Mouse (Mus musculus): Measurements from ENCODE around the gene Sh3pxd2a. TPM values are rescaled to one million over a fixed set of nuclear protein-coding genes. Genes with fewer than 3 reads are reported as not detected.

The Sh3pxd2a gene
- polyA plus RNA-seq, 1 experiment from 2014 or later, result 0.82 TPM

GRCm38 (mm10) chr19:47452682-47453081 is 11.5 kb downstream of the Sh3pxd2a start:
- no peak for TF ChIP-seq CTCF (IDR thresholded peaks at IDR 0.05; ENCODE audit: low read depth)
- TF ChIP-seq EP300 (IDR thresholded peaks at IDR 0.05; ENCODE audit: low read depth), result no peak
- WGBS (ENCODE audit: insufficient replicate concordance), result 70% methylated on average over 10 of the region's 10 CpGs
- DNase-seq, result no peak

DNA sequence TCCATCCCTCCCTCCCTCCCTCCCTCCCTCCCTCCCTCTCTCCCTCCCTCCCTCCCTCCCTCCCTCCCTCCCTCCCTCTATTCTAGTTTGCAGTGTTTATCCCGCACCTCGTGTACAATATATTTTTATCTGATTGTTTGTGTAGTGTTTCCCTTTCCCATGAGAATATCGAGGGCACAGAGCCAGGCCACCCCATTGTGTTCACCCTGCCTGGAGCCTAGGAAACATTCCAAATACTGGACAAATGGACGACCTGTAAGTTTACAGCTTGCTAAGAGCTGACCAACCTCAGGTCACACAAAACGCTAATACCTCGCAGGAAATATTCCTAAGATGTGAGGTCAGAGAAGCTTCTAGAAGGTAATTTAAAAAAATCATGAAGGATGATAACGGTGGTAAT is 12.0 kb downstream of the Sh3pxd2a start:
- no peaks in the 10 kb centered on the region for H3K27me3 ChIP-seq (ENCODE audit: insufficient read depth, low read length)
- H3K36me3 ChIP-seq (replicated peaks; ENCODE audit: insufficient read depth, low read length), result no peaks in the 10 kb centered on the region
- ATAC-seq (no peak), DNase-seq (no peak)
- no peak overlapping the region for H3K4me2 ChIP-seq (ENCODE audit: low read depth, low read length)
- no peaks in the 10 kb centered on the region for H3K9me3 ChIP-seq (ENCODE audit: low read length)
- 0 out of 2 replicates have a peak overlapping the region, but pooled peaks have one; percentile 46 for H3K27ac ChIP-seq (ENCODE audit: low read depth)
- TF ChIP-seq CTCF (IDR thresholded peaks at IDR 0.05; ENCODE audit: low read depth) (no peak), EP300 (IDR thresholded peaks at IDR 0.05; ENCODE audit: low read depth) (no peak)
- 54% methylated on average over 7 of the region's 7 CpGs for WGBS (ENCODE audit: insufficient replicate concordance)
- H3K4me1 ChIP-seq (ENCODE audit: insufficient read depth), result peaks cover 77% of the 10 kb centered on the region
- H3K9ac ChIP-seq (replicated peaks), result no peak overlapping the region
- H3K4me3 ChIP-seq (ENCODE audit: low read depth, low read length), result no peak overlapping the region

More at GRCm38 (mm10) chr19:47452682-47453081, 11.5 kb downstream of the Sh3pxd2a start:
- no peaks in the 10 kb centered on the region for H3K27me3 ChIP-seq (ENCODE audit: insufficient read depth, low read length)
- no peak overlapping the region for H3K9ac ChIP-seq (replicated peaks)
- 0 out of 2 replicates have a peak overlapping the region, but pooled peaks have one; percentile 46 for H3K27ac ChIP-seq (ENCODE audit: low read depth)
- no peak overlapping the region for H3K4me3 ChIP-seq (ENCODE audit: low read depth, low read length)
- H3K4me1 ChIP-seq (ENCODE audit: insufficient read depth), result peaks cover 79% of the 10 kb centered on the region
- no peaks in the 10 kb centered on the region for H3K9me3 ChIP-seq (ENCODE audit: low read length)
- H3K36me3 ChIP-seq (replicated peaks; ENCODE audit: insufficient read depth, low read length), result no peaks in the 10 kb centered on the region
- no peak overlapping the region for H3K4me2 ChIP-seq (ENCODE audit: low read depth, low read length)
- ATAC-seq, result no peak

DNA sequence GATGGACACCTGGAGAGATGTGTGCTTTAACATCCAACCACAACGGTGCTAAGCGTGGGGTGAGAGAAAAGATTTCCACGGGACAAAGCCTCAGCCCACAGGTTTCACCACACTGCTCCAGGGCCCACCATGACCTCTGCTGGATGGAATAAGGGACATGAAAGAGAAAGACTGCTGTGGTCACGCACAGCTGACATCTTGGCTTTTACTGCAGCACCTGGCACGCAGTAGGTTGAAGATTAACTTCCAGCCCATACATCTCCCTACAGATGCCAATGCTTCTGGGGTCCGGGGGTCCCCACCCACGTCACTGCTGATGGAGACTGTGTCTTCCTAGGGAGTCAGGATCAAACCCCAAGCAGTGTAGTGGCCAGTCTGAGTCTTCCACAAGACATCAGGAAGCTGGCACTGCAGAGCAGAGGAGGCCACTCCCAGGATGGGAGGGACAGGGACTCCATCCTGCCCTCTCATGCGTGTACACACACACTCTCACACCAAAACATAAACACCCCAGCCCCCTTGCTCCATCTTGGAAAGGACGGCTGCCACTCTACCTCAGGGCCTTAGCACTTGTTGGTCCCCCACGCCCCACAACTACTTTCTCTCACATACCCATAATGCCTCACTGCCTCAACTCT is 12.6 kb downstream of the Sh3pxd2a start:
- Histone ChIP-seq H3K4me2 (ENCODE audit: low read depth, low read length) (no peak overlapping the region), H3K4me1 (ENCODE audit: insufficient read depth) (peaks cover 80% of the 10 kb centered on the region), H3K36me3 (replicated peaks; ENCODE audit: insufficient read depth, low read length) (no peaks in the 10 kb centered on the region), H3K9ac (replicated peaks) (no peak overlapping the region), H3K9me3 (ENCODE audit: low read length) (no peaks in the 10 kb centered on the region), H3K27ac (ENCODE audit: low read depth) (peak overlapping the region; percentile 83), H3K27me3 (ENCODE audit: insufficient read depth, low read length) (no peaks in the 10 kb centered on the region), H3K4me3 (ENCODE audit: low read depth, low read length) (no peak overlapping the region)
- WGBS (ENCODE audit: insufficient replicate concordance), result 51% methylated on average over 10 of the region's 10 CpGs
- no peak for TF ChIP-seq EP300 (IDR thresholded peaks at IDR 0.05; ENCODE audit: low read depth)
- TF ChIP-seq CTCF (IDR thresholded peaks at IDR 0.05; ENCODE audit: low read depth), result peak; percentile 31
- DNase-seq (no peak), ATAC-seq (no peak)

DNA sequence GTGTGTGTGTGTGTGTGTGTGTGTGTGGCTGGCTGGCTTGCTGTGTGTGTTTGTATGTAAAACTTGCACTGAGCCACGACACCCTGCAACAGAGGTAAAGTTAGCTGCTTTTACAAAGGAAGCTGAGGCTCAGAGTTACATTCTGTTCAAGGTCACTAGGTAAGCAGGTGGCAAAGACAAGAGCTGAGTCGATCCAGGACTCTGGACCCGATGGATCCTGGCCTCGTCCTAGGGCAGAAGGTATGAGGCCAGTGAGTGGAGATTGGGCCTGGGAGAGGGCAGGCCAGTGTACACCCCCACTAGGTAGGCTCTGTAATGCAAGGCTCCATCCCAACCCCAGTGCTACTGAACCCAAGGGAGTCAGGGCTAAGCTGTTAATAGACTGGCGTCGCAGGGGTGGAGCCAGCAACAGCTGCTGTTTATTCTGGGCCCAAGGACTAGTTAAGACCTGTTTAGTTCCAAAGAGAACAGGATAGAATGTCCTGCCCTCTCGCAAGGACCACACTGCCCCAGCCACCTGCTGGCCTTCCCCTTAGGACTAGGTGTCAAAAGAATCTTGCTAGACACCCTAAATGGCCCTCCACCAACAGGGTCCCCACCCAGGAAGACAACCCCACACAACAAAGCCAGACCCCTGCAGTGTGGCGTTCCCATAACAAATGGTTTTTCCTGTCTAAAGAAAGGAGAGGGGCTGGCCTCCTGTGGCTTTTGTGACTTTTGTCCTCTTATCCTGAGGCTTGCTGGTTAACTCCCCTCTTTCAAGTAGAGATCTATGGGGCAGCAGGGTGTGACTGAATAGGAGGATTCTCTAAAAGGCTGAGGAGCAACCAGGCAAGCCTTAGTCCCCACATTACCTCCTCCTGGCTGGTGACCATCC is 13.7 kb downstream of the Sh3pxd2a start:
- ATAC-seq (peak; percentile 90), DNase-seq (peak; percentile 64)
- Histone ChIP-seq H3K9me3 (ENCODE audit: low read length) (no peaks in the 10 kb centered on the region), H3K4me1 (ENCODE audit: insufficient read depth) (peaks cover 77% of the 10 kb centered on the region), H3K27me3 (ENCODE audit: insufficient read depth, low read length) (no peaks in the 10 kb centered on the region), H3K4me3 (ENCODE audit: low read depth, low read length) (no peak overlapping the region), H3K27ac (ENCODE audit: low read depth) (peak overlapping the region; percentile 83), H3K4me2 (ENCODE audit: low read depth, low read length) (no peak overlapping the region), H3K9ac (replicated peaks) (no peak overlapping the region), H3K36me3 (replicated peaks; ENCODE audit: insufficient read depth, low read length) (no peaks in the 10 kb centered on the region)
- WGBS (ENCODE audit: insufficient replicate concordance), result 59% methylated on average over 8 of the region's 8 CpGs
- TF ChIP-seq CTCF (IDR thresholded peaks at IDR 0.05; ENCODE audit: low read depth) (no peak), EP300 (IDR thresholded peaks at IDR 0.05; ENCODE audit: low read depth) (peak; percentile 68)

- Histone ChIP-seq H3K9ac (replicated peaks) (no peak overlapping the region), H3K4me2 (ENCODE audit: low read depth, low read length) (no peak overlapping the region), H3K27me3 (ENCODE audit: insufficient read depth, low read length) (no peaks in the 10 kb centered on the region), H3K4me1 (ENCODE audit: insufficient read depth) (peaks cover 77% of the 10 kb centered on the region), H3K4me3 (ENCODE audit: low read depth, low read length) (no peak overlapping the region), H3K27ac (ENCODE audit: low read depth) (peak overlapping the region; percentile 83), H3K36me3 (replicated peaks; ENCODE audit: insufficient read depth, low read length) (no peaks in the 10 kb centered on the region), H3K9me3 (ENCODE audit: low read length) (no peaks in the 10 kb centered on the region)
- TF ChIP-seq EP300 (IDR thresholded peaks at IDR 0.05; ENCODE audit: low read depth), result no peak
- no peak for TF ChIP-seq CTCF (IDR thresholded peaks at IDR 0.05; ENCODE audit: low read depth)
- WGBS (ENCODE audit: insufficient replicate concordance), result 47% methylated on average over 4 of the region's 4 CpGs
- peak; percentile 12 for ATAC-seq
- DNase-seq, result no peak
Observed at GRCm38 (mm10) chr19:47449513-47450227, 14.5 kb downstream of the Sh3pxd2a start.

Data from liver, postnatal 0 days (tissue).